Mouse (Mus musculus): ENCODE results near the gene Hist1h4i.

Gene Hist1h4i

DNA sequence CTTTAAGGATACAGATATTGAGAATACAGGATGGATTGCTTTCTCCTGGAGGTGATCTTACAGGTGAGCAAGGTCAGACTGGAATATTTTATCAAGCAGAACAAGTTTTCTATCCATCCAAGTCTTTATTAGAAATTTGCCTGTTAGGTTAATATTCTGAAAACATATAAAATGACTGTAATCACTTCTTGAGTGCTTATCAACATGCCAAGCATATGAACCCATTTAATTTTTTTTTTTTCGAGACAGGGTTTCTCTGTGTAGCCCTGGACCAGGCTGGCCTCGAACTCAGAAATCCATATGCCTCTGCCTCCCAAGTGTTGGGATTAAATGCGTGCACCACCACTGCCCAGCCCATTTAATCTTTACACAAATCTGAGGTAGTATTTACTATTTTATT, 4.2 kb downstream of the Hist1h4i start:
- no peak for DNase-seq (ENCODE audit: low read depth, low spot score)

DNA sequence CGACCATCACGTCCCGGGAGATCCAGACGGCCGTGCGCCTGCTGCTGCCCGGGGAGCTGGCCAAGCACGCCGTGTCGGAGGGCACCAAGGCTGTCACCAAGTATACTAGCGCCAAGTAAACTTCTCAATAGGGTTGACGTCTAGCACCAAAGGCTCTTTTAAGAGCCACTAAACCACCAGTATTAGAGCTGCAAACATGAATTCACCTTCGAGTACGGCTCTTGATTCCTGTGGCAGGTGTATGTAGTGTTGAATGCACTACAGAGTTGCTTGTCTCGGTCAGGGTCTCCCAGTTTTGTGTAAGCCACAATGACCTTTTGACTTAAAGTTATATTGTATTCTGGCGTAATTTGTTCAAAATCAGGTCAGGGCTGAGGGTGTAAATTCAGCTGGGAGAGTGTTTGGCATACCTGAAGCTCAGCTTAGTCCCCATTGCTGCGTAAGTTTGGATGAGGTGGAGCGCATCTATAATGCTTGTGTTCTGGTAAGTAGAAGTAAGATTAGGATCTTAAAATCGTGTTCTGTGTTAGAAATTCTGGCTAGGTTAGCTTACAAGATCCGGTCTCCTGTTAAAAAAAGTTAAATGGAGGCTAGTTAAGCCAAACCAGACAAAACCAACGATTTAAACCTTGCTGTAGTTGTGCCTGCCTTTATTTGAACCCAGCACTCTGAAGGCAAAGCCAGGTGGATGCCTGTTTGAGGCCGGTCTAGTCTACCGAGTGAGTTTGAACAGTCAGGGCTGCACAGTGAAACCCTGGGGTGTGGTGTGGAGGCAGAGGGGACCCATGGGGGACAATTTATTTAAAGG, 4.8 kb downstream of the Hist1h4i start:
- no peak for DNase-seq (ENCODE audit: low read depth, low spot score)

DNA sequence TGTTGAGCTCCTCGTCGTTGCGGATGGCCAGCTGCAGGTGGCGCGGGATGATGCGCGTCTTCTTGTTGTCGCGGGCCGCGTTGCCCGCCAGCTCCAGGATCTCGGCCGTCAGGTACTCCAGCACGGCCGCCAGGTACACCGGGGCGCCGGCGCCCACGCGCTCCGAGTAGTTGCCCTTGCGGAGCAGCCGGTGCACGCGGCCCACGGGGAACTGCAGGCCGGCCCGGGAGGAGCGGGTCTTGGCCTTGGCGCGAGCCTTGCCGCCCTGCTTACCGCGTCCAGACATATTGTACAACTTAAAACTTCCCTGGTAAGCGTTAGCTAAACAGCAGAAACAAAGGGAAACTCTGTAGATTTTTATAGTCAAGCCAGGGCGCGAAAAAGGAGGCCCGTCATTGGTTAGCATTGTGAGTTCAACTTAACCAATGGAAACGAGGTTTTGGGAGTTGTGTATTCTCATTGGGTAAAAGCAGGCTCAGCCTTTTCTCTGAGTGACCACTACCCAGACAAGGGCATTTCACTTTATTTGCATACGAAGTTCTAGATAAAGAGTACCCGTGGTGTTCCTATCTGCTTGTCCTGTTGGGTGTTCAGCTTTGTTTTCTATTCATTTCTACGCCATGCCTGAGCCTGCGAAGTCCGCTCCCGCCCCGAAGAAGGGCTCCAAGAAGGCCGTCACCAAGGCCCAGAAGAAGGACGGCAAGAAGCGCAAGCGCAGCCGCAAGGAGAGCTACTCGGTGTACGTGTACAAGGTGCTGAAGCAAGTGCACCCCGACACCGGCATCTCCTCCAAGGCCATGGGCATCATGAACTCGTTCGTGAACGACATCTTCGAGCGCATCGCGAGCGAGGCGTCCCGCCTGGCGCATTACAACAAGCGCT, 5.7 kb downstream of the Hist1h4i start, which contains the start of the genes Hist1h2ah and Hist1h2bk:
Gene Hist1h2ah, minus strand, starts transcription at position 302 of the 882 bp plus-strand sequence.
Gene Hist1h2bk, plus strand, starts transcription at position 604 of the 882 bp plus-strand sequence.
- peak; percentile 85 for DNase-seq (ENCODE audit: low read depth, low spot score)

DNA sequence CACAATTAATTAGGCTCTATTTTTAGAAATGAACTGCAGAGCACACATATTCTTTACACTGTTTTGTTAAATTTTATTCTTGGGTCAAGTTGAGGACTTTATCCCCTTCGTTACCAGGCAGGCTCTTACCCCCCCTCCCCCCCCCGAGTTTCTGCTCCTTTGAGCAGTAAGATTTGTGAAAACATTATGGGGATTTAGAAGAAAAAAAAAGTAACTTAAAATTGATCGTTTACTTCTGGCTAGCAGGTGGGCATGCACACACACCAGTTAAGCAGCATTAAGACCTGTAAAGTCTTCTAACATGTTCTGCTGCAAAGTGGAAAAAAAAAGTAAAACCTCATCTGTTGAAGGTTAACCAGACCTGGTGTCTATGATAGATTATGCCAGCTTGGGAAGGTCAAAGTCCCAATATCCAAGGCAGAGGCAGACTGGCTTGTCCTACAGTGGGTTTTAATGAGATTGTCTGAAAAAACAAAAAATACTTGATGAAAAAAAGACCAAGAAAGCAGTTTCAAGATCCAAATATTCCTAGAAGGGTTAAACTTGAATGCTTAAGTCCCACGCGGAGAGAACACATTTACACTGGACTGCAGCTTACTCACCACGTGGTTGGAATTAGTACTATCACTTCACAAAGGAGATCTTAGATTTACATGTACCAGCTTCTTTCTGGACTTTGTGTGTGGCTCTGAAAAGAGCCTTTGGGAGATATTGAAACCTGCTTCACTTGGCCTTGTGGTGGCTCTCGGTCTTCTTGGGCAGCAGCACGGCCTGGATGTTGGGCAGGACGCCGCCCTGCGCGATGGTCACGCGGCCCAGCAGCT, 6.5 kb downstream of the Hist1h4i start:
- no peak for DNase-seq (ENCODE audit: low read depth, low spot score)

DNA sequence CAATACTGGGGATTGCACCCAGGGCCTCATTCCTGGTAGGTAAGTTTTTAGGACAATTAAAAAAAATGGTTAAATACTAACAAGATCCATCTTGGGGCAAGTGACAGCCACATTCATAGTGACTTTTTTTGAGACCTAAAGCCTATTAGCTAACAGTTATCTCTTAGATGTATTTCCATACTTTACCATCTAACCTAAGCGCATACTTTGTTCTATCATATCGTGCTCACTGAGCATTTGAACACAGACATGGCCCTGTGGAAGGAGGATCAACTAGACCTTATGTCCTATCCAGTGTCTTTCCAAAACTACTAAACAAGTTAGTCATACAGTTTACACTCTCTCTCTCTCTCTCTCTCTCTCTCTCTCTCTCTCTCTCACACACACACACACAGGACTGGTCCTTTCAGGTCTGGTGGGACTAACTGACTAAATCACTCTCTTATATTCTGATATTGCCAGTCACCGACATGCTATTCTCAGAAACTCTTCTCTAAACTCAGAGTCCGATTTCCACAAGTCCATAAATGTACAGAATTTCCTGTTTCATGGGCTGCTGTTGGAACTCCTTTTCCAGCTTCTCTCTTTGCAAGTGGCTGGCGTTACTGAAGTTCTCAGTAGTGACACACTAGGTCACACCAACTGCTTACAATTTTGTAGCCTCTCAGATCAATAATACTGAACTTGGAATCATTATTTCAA, 7.3 kb downstream of the Hist1h4i start:
- no peak for DNase-seq (ENCODE audit: low read depth, low spot score)

DNA sequence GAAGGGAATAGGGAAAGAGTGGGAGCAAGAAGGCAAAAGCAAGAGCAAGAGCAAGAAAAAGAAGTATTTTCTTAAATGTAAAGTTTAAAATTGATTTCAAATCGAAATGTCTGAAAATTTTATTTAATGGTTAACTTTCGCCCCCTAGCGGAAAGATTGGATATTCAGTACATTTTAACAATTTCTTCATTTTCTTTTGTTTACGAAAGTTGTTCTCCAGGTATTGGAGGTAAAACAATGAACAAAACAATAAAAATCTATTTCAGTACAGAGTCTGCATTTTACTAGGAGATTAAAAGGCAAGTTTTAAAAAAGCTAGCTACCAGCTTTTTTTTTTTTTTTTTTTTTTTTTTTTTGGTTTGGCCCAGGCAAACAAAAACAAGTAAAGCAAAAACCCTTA, 10.7 kb downstream of the Hist1h4i start:
- DNase-seq (ENCODE audit: low read depth, low spot score), result no peak

DNA sequence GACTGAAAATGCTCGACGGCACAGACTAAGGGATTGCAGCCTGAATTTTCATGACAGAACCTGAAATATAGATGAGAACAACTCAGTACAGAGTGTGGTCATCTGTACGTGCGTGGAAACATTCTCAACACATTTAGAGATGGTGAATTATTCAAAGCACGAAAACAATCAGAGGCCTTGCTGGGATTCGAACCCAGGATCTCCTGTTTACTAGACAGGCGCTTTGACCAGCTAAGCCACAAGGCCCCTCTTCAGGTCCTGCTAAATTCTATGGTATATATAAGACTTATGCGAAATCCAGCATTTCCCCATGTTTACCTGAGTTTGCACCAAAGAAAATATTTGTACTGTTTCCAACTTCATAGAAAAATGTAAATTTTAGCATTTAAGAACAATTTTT, 11.2 kb downstream of the Hist1h4i start:
- DNase-seq (ENCODE audit: low read depth, low spot score), result no peak

DNA sequence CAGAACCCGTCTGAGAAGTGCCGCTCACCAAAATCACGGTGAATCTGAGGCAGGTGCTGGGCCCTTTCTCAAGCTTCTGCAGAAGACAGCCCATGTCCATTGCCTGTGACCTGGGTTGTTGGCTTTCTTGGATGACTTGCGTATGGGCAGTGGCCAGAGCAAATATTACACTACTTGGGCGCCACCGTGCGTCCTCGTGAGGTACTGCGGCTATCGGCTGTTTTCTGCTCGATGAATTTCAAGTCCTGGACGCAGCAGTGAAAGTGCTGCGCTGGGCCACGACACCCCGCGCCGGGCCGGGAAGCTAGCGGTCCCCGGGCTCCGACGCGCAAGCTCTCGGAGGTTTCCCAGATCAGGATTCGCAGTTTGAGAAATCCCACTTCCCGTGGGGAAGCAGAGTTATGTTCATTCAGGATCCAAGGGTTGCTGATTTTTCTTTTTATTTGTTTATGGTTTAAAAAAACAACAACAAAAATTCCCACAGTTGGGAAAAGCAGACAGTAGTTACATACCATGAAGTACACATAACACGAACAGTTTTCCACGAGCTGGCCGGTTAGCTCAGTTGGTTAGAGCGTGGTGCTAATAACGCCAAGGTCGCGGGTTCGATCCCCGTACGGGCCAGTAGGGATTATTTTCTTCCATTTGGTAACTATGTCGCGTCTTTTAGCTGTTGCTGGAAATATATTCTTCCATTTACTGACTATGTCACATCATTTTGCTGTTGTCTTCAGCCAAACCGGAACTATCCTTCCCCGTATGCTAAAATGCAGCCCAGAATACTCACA, 12.3 kb downstream of the Hist1h4i start:
- peak; percentile 84 for DNase-seq (ENCODE audit: low read depth, low spot score)

DNA sequence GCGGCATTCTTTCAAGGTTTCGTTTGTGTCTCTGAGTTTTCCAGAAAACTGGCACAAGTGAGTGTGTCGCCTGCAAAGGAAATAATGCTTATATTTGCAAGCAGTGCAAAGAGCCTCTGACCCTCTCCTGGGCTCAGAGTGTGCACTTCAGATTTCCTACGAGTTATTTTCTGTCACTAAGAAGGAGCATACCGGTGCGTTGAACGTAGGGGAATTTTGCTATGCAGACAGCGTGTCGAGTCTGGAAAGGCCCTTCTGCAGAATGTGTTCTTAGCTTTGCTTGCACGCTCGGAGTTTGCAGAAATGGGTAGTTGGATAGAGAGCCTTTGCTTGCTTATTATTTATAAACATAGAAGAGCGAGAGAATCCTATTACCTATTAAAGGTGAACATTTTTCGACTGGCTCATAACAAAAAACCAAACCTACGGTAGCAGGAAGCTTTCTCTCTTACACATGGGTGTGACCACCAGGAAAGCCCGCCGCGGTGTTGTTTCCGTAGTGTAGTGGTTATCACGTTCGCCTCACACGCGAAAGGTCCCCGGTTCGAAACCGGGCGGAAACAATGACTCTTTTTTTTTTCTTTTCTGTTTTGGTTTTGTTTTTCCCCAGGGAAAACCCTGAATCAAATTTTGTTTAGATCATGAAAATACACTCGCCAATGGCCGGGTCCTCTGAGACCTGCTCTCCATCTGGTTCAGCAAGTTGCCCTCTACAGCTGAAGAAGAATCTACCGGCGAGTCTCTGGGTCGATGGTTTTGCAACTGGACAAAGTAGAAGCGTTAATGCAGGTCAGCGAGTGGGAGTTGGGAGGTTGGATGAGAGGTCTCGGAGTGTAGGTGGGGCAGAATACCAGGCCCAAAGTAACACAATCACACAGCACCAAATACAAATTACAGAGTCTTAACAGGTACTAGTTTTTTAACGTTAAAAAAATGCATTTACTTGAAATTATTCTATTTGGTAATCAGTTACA, 14.8 kb downstream of the Hist1h4i start:
- peak; percentile 81 for DNase-seq (ENCODE audit: low read depth, low spot score)

DNA sequence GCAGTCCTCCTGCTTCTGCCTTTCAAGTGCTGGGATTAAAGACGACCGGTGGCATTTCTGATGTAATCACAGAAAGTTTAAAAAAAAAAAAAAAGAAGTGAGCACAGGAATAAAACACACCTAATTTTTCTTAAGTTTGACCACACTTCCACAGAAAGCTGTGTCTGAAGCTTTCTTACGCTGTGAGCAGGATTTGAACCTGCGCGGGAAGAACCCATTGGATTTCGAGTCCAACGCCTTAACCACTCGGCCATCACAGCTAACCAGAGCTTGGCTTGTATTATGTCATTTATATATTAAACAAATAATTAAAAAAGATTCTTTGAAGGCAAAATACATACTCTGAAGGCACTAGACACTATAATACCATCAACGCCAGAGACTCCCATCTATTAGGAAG, 18.9 kb downstream of the Hist1h4i start:
- DNase-seq (ENCODE audit: low read depth, low spot score), result peak; percentile 83

DNA sequence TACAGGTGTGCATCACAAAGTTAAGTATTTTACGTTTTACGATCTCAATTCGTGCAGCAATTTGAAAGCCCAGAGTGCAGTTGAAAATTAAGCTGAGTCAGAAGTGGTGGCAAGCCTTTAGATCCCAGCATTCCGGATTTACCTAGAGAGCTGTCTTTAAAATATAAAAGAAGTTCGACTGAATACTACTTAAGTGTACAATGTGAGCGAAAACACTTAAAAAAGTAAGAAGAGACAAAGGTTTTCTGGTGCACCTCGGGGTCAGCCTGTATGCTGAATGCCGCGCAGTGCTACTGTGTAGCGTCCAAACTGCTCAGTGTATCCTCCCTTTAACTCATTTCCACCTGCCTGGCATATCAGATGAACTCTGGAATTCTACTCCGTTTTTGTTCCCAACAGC, 19.6 kb downstream of the Hist1h4i start:
- no peak for DNase-seq (ENCODE audit: low read depth, low spot score)

DNA sequence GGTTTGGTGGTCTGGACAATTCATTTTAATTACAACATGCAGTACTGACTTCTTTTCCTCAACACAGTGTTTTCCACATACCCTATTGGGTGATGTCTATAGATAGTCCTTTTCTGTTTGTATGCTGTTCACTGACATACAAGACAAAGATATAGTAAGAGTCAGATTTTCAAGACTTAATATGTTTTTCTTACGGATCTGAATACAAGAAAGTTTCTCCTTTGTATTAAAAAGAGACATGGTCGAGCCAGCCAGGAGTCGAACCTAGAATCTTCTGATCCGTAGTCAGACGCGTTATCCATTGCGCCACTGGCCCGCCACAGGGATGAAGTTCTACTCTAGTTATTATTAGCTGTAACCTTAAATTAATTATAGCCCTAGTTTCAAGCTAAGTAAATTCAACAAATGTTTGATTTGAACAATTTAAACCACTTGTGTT, 20.2 kb downstream of the Hist1h4i start:
- DNase-seq (ENCODE audit: low read depth, low spot score), result no peak

DNA sequence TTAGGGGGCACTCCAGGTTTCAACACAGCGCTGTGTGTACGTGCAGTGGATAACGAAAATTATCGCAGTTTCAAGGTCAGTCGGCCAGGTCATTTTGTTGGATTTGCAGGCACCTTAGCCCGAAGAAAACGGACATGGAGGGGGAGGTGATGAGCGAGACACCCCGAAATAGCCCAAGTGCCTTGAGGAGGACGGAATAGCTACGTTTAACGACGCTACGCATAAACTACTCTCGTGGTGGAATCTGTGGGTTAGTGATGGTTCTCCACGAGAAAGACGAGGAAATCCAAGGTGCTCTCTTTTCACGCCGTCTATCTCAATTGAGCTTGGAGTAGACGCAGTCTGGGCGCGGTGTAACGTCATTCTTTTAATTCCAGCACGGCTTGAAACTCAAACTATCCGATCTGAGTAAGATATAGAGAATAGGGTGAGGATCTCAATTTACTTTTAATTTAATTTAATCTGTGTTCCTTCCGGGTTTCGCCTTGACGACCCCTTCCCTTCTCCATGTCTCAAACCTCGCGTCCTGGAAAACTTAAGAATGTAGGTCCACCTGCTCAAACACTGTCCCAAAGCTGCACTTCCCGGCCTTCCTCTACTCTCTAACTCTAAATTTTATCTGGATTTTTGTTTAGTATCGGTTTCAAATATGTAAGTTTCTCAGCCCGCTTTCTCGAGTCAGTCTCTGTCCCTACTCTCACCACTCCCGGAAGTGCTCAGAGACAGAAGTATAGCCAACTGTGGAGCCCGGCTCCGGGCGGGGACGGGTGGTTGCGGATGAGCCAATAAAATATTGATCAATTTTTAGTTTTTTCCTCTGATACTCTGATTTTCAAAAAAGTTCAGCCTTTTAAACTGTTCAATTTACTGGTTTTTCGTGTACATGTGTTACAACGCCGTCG, 21.0 kb downstream of the Hist1h4i start:
- DNase-seq (ENCODE audit: low read depth, low spot score), result no peak

DNA sequence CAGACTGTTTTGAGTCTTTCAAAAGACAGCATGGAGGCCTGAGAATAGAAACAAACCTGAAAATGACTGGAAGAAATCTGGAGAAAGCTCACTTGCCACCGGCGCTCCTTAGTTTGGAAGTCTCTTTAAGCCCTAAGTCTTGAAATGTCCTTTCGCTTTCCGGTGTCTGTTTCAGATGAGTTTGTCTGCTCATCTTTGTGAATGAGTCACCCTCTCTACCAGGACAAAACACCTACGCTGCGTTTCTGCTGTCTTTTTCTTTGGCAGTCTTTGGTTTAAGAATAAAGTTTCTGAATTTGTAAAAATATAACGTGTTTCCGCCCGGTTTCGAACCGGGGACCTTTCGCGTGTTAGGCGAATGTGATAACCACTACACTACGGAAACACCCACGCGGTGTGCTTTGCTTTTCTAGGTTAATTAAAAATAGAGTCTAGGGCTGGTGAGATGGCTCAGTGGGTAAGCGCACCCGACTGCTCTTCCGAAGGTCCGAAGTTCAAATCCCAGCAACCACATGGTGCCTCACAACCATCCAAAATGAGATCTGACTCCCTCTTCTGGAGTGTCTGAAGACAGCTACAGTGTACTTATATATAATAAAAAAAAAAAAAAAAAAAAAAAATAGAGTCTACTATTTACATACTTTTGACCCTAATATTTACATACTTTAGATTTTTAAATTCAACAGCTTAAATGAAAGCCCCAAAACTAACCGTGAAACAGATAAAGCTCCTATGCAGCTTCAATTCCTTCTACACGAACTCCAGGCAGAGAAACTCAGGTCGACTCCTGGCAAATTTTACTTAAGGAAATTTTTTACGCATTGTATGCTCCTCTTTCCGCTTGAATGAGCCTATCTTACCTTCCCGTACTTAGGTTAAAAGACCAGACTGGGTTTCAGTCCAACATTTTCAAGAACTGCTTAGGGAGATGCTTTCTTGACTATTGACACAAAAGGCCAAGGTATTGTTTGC, 25.4 kb downstream of the Hist1h4i start:
- DNase-seq (ENCODE audit: low read depth, low spot score), result peak; percentile 72

DNA sequence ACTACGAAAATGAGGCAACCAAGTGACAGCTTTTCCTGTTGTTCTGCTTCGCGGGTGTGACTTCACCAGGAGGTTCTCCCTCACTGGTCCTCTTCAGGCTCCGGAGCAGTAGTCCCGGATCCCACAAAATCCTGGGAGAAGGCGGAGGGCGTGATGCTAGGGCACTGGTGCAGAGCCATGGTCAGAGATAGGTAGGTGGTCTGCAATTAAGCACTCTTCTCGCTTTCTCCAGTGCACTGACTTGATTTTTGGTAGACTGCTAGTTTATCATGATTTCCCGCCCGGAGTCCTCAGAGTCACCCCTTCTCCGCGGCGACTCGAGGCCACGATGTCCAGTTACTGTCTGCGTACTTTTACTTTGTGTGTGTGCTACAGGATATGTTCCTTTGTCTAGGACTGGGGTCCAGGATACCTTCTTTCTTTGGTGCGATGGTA, 26.7 kb downstream of the Hist1h4i start:
- no peak for DNase-seq (ENCODE audit: low read depth, low spot score)

DNA sequence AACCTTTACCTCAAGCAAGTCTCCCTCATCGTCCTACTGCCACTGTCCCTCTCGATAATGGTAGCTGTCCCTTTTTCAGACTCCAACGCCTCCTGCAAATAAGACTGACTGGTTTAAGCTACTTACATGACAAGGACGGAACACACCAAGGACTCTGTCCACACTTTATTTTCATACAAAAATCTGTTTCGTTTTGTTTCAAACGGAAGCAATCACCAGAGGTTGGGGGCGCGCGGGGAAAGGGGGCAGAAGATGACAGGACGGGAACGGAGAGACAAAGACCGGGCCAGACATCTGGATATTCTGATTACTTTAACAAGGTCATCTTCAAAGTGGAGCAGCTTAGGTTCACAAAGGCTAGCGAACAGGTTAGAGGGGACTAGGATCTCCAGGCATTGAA, 27.4 kb downstream of the Hist1h4i start:
- DNase-seq (ENCODE audit: low read depth, low spot score), result no peak

DNA sequence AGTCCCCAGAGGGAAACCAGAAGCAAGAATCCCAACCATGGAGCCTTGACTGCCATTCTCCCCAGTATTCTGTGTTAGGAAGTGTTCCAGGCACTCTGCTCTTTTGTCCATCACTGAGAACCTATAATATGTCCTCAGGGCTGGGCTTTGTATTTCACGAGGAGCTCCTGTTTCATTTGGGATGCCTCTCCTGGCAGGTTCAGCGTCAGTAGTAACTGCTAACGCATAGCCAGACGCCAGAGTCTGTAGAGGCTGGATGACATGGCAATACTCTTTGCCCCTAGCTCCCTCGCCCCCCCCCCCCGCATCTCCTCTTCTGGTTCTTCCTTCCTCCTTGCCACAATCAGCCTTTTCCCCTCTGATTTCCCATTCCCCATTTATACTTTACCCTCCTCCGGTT, 31.5 kb downstream of the Hist1h4i start, which contains the start of gene Prss16:
Gene Prss16, minus strand, starts transcription at position 101 of the 400 bp plus-strand sequence.
- no peak for DNase-seq (ENCODE audit: low read depth, low spot score)
